Mouse (Mus musculus): ENCODE data around the gene Ctdsp1.

- TF ChIP-seq CTCF (IDR thresholded peaks at IDR 0.05; ENCODE audit: low read depth, low read length): no peak
- TF ChIP-seq POLR2A (IDR thresholded peaks at IDR 0.05; ENCODE audit: borderline replicate concordance, low read depth, low read length): no peak
Measured at GRCm38 (mm10) chr1:74444538-74444937, 53.2 kb downstream of the Ctdsp1 start.

All from bone marrow macrophage, adult 2 months (primary cell).